ENCODE assay signal across 8 mouse cellular contexts in genomic region chr10:85387219-85388070, GRCm38 (mm10). TPM values are rescaled to one million over a fixed set of nuclear protein-coding genes. Genes with fewer than 3 reads are reported as not detected.
A peak's percentile ranks its signal among the peaks of the same experiment; 100 is the strongest.
DNase-seq lines count a peak whose midpoint lies in the region; ATAC-seq and TF ChIP-seq lines count a peak whose summit lies in the region.

No protein-coding gene starts in this region.

- H3K27me3 ChIP-seq in ES-Bruce4 (ENCODE audit: control insufficient read depth, insufficient read depth, low read length, poor library complexity, severe bottlenecking) = no peaks in the 10 kb centered on the region; the same call in 1 of the 2 replicates
- peaks cover 10% of the 10 kb centered on the region for H3K27me3 ChIP-seq in forebrain, embryonic 11.5 days (ENCODE audit: control insufficient read depth, insufficient read depth, low read length)
- H3K27me3 ChIP-seq in heart, embryonic 14.5 days (ENCODE audit: control insufficient read depth, insufficient read depth, low read length) = peaks cover 21% of the 10 kb centered on the region
- H3K27me3 ChIP-seq in liver, embryonic 15.5 days = peaks cover 48% of the 10 kb centered on the region
- H3K27me3 ChIP-seq in neural tube, embryonic 14.5 days (ENCODE audit: control insufficient read depth, insufficient read depth, low read length) = peaks cover 3% of the 10 kb centered on the region; the same call in 1 of the 2 replicates

- no peak for TF ChIP-seq CTCF in ES-Bruce4 (IDR thresholded peaks at IDR 0.05; ENCODE audit: low read depth, low read length)
- no peak for TF ChIP-seq CTCF in bone marrow macrophage, adult 2 months (IDR thresholded peaks at IDR 0.05; ENCODE audit: low read depth, low read length)

- peak; percentile 80 for DNase-seq in forebrain, embryonic 11.5 days (ENCODE audit: low spot score)
- peak; percentile 40 for DNase-seq in kidney, postnatal 14 days
- peak; percentile 22 for DNase-seq in urinary bladder, postnatal 14 days (ENCODE audit: low spot score)

- H3K4me1 ChIP-seq in ES-Bruce4 (ENCODE audit: control insufficient read depth, insufficient read depth, low read length) = peaks cover 2% of the 10 kb centered on the region
- no peaks in the 10 kb centered on the region for H3K4me1 ChIP-seq in bone marrow macrophage, adult 2 months (ENCODE audit: control insufficient read depth, insufficient read depth, low read length)
- H3K4me1 ChIP-seq in forebrain, embryonic 11.5 days (replicated peaks; ENCODE audit: control insufficient read depth, insufficient read depth, low read length) = peaks cover 8% of the 10 kb centered on the region
- H3K4me1 ChIP-seq in heart, embryonic 14.5 days (ENCODE audit: control insufficient read depth in 2 of 2, insufficient read depth in 2 of 2, low read length in 2 of 2) = peaks cover 8 to 10% of the 10 kb centered on the region in 2 experiments; a peak in 2 of 4 replicates
- peaks cover 15% of the 10 kb centered on the region for H3K4me1 ChIP-seq in liver, embryonic 15.5 days (replicated peaks)
- H3K4me1 ChIP-seq in neural tube, embryonic 14.5 days (ENCODE audit: control insufficient read depth, insufficient read depth, low read length) = 0 out of 2 replicates have a peak, but pooled peaks cover 4% of the 10 kb centered on the region

- H3K27ac ChIP-seq in ES-Bruce4 (ENCODE audit: insufficient read depth, low read length) = no peak overlapping the region
- H3K27ac ChIP-seq in bone marrow macrophage, adult 2 months (ENCODE audit: insufficient read depth, low read depth, low read length) = no peak overlapping the region
- H3K27ac ChIP-seq in forebrain, embryonic 11.5 days (ENCODE audit: low read depth, low read length) = no peak overlapping the region; the same call in 1 of the 2 replicates
- no peak overlapping the region for H3K27ac ChIP-seq in heart, embryonic 14.5 days (replicated peaks in 1 of 2; ENCODE audit: control insufficient read depth in 1 of 2, insufficient read depth in 1 of 2, low read depth in 2 of 2, low read length in 2 of 2)
- H3K27ac ChIP-seq in liver, embryonic 15.5 days (replicated peaks) = no peak overlapping the region
- H3K27ac ChIP-seq in neural tube, embryonic 14.5 days (ENCODE audit: low read depth, low read length) = peak overlapping the region; percentile 67; the same call in 1 of the 2 replicates

- TF ChIP-seq POLR2A in ES-Bruce4 (IDR thresholded peaks at IDR 0.05; ENCODE audit: insufficient read depth, low read length) = no peak
- TF ChIP-seq POLR2A in bone marrow macrophage, adult 2 months (IDR thresholded peaks at IDR 0.05; ENCODE audit: borderline replicate concordance, low read depth, low read length) = no peak

- no peaks in the 10 kb centered on the region for H3K9me3 ChIP-seq in ES-Bruce4 (replicated peaks; ENCODE audit: control insufficient read depth, insufficient read depth, low read length, poor library complexity, severe bottlenecking)
- H3K9me3 ChIP-seq in forebrain, embryonic 11.5 days (ENCODE audit: control insufficient read depth, low read length) = no peaks in the 10 kb centered on the region
- H3K9me3 ChIP-seq in heart, embryonic 14.5 days (ENCODE audit: control insufficient read depth, low read length) = no peaks in the 10 kb centered on the region
- H3K9me3 ChIP-seq in liver, embryonic 15.5 days (replicated peaks) = no peaks in the 10 kb centered on the region
- H3K9me3 ChIP-seq in neural tube, embryonic 14.5 days (ENCODE audit: control insufficient read depth, low read length) = no peaks in the 10 kb centered on the region

- ATAC-seq in forebrain, embryonic 11.5 days (replicated peaks; ENCODE audit: low FRiP score) = peak; percentile 43
- ATAC-seq in heart, embryonic 14.5 days (ENCODE audit: insufficient number of reproducible peaks, insufficient read depth, low FRiP score, low read depth) = peak; percentile 18; the same call in 1 of the 2 replicates
- 0 out of 2 replicates have a peak, but pooled peaks have one; percentile 18 for ATAC-seq in liver, embryonic 15.5 days (ENCODE audit: insufficient read depth)
- peak; percentile 53 for ATAC-seq in neural tube, embryonic 14.5 days (ENCODE audit: low read depth)

- no peak for TF ChIP-seq EP300 in ES-Bruce4 (IDR thresholded peaks at IDR 0.05; ENCODE audit: insufficient read depth, low read depth, low read length)

- under 1% methylated on average over 78 of the region's 78 CpGs for WGBS in forebrain, embryonic 11.5 days
- WGBS in heart, embryonic 14.5 days = under 1% methylated on average over 78 of the region's 78 CpGs
- WGBS in liver, embryonic 15.5 days (ENCODE audit: insufficient replicate concordance) = under 1% methylated on average over 78 of the region's 78 CpGs
- WGBS in neural tube, embryonic 14.5 days = under 1% methylated on average over 73 of the region's 78 CpGs

- peak overlapping the region; percentile 56 for H3K9ac ChIP-seq in ES-Bruce4 (ENCODE audit: low read depth, poor library complexity, severe bottlenecking)
- H3K9ac ChIP-seq in forebrain, embryonic 11.5 days (ENCODE audit: low read length) = peak overlapping the region; percentile 64
- peak overlapping the region; percentile 69 for H3K9ac ChIP-seq in heart, embryonic 14.5 days (ENCODE audit: low read length)
- no peak overlapping the region for H3K9ac ChIP-seq in liver, embryonic 15.5 days
- H3K9ac ChIP-seq in neural tube, embryonic 14.5 days (replicated peaks; ENCODE audit: low read depth, low read length) = peak overlapping the region; percentile 74

- peak overlapping the region; percentile 69 for H3K4me3 ChIP-seq in ES-Bruce4 (ENCODE audit: low read depth, low read length)
- peak overlapping the region; percentile 67 for H3K4me3 ChIP-seq in bone marrow macrophage, adult 2 months (ENCODE audit: insufficient read depth, low read length)
- H3K4me3 ChIP-seq in forebrain, embryonic 11.5 days (ENCODE audit: low read depth, low read length) = peak overlapping the region; percentile 57
- H3K4me3 ChIP-seq in heart, embryonic 14.5 days (ENCODE audit: control insufficient read depth in 1 of 2, insufficient read depth in 1 of 2, low read depth in 1 of 2, low read length in 2 of 2) = peak overlapping the region; percentile 57 to 59
- peak overlapping the region; percentile 51 for H3K4me3 ChIP-seq in liver, embryonic 15.5 days (replicated peaks)
- peak overlapping the region; percentile 69 for H3K4me3 ChIP-seq in neural tube, embryonic 14.5 days (ENCODE audit: low read depth, low read length)

- H3K36me3 ChIP-seq in ES-Bruce4 (ENCODE audit: control insufficient read depth, insufficient read depth, low read length, poor library complexity, severe bottlenecking) = no peaks in the 10 kb centered on the region
- no peaks in the 10 kb centered on the region for H3K36me3 ChIP-seq in forebrain, embryonic 11.5 days (ENCODE audit: control insufficient read depth, insufficient read depth, low read length)
- H3K36me3 ChIP-seq in heart, embryonic 14.5 days (ENCODE audit: control insufficient read depth, insufficient read depth, low read length) = no peaks in the 10 kb centered on the region
- H3K36me3 ChIP-seq in liver, embryonic 15.5 days (replicated peaks) = no peaks in the 10 kb centered on the region
- H3K36me3 ChIP-seq in neural tube, embryonic 14.5 days (ENCODE audit: control insufficient read depth, insufficient read depth, low read length) = no peaks in the 10 kb centered on the region

- H3K4me2 ChIP-seq in forebrain, embryonic 11.5 days (ENCODE audit: low read depth, low read length, severe bottlenecking) = peak overlapping the region; percentile 96
- peak overlapping the region; percentile 100 for H3K4me2 ChIP-seq in heart, embryonic 14.5 days (ENCODE audit: low read length)
- peak overlapping the region; percentile 74 for H3K4me2 ChIP-seq in liver, embryonic 15.5 days
- H3K4me2 ChIP-seq in neural tube, embryonic 14.5 days (ENCODE audit: low read depth, low read length) = peak overlapping the region; percentile 95

RNA-seq across cellular contexts. Expression of gene Btbd11, which starts 0.8 kb away (rescaled TPM):
- 4.9 TPM in 2 replicates for polyA plus RNA-seq in ES-Bruce4 (2011; ENCODE audit: insufficient read depth, insufficient read length, low read depth, missing spikeins)
- 3.4 and 3.6 TPM in 2 replicates for polyA plus RNA-seq in bone marrow macrophage, adult 2 months (2012; ENCODE audit: insufficient read depth, insufficient read length, missing spikeins)
- 6.5 and 7.4 TPM in 2 replicates for polyA plus RNA-seq in forebrain, embryonic 11.5 days (2014; fragmentation: Nextera tagmentation; extraction: Ambion mirVana)
- 0.73 and 0.74 TPM in 2 replicates for polyA plus RNA-seq in heart, embryonic 14.5 days (2014; fragmentation: Nextera tagmentation; extraction: Ambion mirVana)
- 0.35 and 0.51 TPM in 2 replicates for polyA plus RNA-seq in liver, embryonic 15.5 days (2015; fragmentation: Nextera tagmentation; extraction: Ambion mirVana)
- polyA plus RNA-seq in neural tube, embryonic 14.5 days (2014; fragmentation: Nextera tagmentation; extraction: Ambion mirVana) = 27.9 and 32.1 TPM in 2 replicates

Comparison
In these comparisons a context has a peak if more than half of its experiments do, and no peak if none do; other contexts are left out.
1. DNase-seq: peak in every context shown above with its lines; median percentile 80 in forebrain, embryonic 11.5 days; 40 in kidney, postnatal 14 days; 22 in urinary bladder, postnatal 14 days.